Mouse (Mus musculus): ENCODE measurements around the gene Ncl. TPM values are rescaled to one million over a fixed set of nuclear protein-coding genes. Genes with fewer than 3 reads are reported as not detected.

Ncl gene
- total RNA-seq, 2 experiments from 2014 or later: 132 to 142 TPM

- intact Hi-C loops (cut with DNase I): no loop called here
- no peak for DNase-seq (ENCODE audit: low spot score in 2 of 2)
These were observed 59.1 kb downstream of the Ncl start for GRCm38 (mm10) chr1:86300093-86300492.

Small RNA genes within 50 kb of the gene (microRNA-seq; reads per million reads assigned to microRNA genes)
- 45.9 reads per million, percentile 48 among the genes with 10 or more reads in this experiment for gene mmu-mir-3535

Other genes starting within 250 kb of the Ncl start
- gene Htr2b, start 247.4 kb downstream of the Ncl start, total RNA-seq (2021): not detected
- 1 to 10 TPM in 1 of 2 experiments, not detected in 1; 3.2 TPM for gene Gm21972, start 225.8 kb downstream of the Ncl start, total RNA-seq (2021)
- 10 to 100 TPM; 34.1 to 46.5 TPM for gene Armc9, start 204.6 kb downstream of the Ncl start, total RNA-seq (2021)
- 1 to 10 TPM in 1 of 2 experiments, under 1 TPM in 1; 0.84 to 1.3 TPM for gene B3gnt7, start 56.6 kb downstream of the Ncl start, total RNA-seq (2021)
- gene Nmur1, start 66.8 kb upstream of the Ncl start, total RNA-seq (2021): not detected
- gene Tex44, start 66.9 kb upstream of the Ncl start, total RNA-seq (2021): not detected
- 100 to 1,000 TPM; 384 TPM for gene Ptma, start 167.3 kb upstream of the Ncl start, total RNA-seq (2021)
- 10 to 100 TPM; 53.3 to 62.6 TPM for gene Pde6d, start 223.2 kb upstream of the Ncl start, total RNA-seq (2021)
- gene Cops7b, start 223.5 kb upstream of the Ncl start, total RNA-seq (2021): 10 to 100 TPM; 25.2 to 25.8 TPM